Mouse (Mus musculus) lung, postnatal 0 days (tissue): ENCODE measurements around the gene Ncoa4. TPM values are rescaled to one million over a fixed set of nuclear protein-coding genes. Genes with fewer than 3 reads are reported as not detected.

Source experiments
- ATAC-seq: fragments of 200-750 bp; cut with Nextera tagmentation; 2 replicates; pipeline ENCODE4 v1.8.0; 2017; ENCODE audit warnings: moderate library complexity
- DNase-seq: peaks from one replicate; pipeline ENCODE4 v3.0.0-alpha.2; 2016; ENCODE audit warnings: low spot score
- H3K27ac ChIP-seq: fragments of 300-500 bp; sonication (generic); 2 replicates; pipeline ENCODE4 v1.5.1; 2014; ENCODE audit warnings: antibody characterized with exemption, mild to moderate bottlenecking, low read length, mixed read lengths
- H3K27me3 ChIP-seq: fragments of 300-500 bp; sonication (generic); replicated peaks from 2 replicates; pipeline ENCODE4 v1.6.1; 2014; ENCODE audit warnings: low read length, mixed read lengths; ENCODE audit not compliant: insufficient read depth
- H3K36me3 ChIP-seq: fragments of 300-500 bp; sonication (generic); 2 replicates; pipeline ENCODE4 v1.6.1; 2014; ENCODE audit warnings: low read length, mixed read lengths; ENCODE audit not compliant: insufficient read depth
- H3K4me1 ChIP-seq: fragments of 300-500 bp; sonication (generic); 2 replicates; pipeline ENCODE4 v1.6.1; 2014; ENCODE audit warnings: antibody characterized with exemption, low read depth, low read length, mixed read lengths; ENCODE audit not compliant: insufficient read depth
- H3K4me2 ChIP-seq: fragments of 300-500 bp; sonication (generic); replicated peaks from 2 replicates; pipeline ENCODE4 v1.6.1; 2014; ENCODE audit warnings: low read depth, mild to moderate bottlenecking, low read length, moderate library complexity, mixed read lengths
- H3K4me3 ChIP-seq: fragments of 300-500 bp; sonication (generic); 2 replicates; pipeline ENCODE4 v1.5.1; 2014; ENCODE audit warnings: low read depth, low read length
- H3K9ac ChIP-seq: fragments of 300-500 bp; sonication (generic); replicated peaks from 2 replicates; pipeline ENCODE4 v1.6.1; 2014; ENCODE audit warnings: low read depth, mild to moderate bottlenecking
- H3K9me3 ChIP-seq: fragments of 300-500 bp; sonication (generic); 2 replicates; pipeline ENCODE4 v1.6.1; 2016; ENCODE audit warnings: low read length, mixed read lengths
- CTCF ChIP-seq: IDR thresholded peaks from 2 replicates; pipeline ENCODE4 v1.5.1; 2016; ENCODE audit warnings: antibody characterized with exemption, mild to moderate bottlenecking
- EP300 ChIP-seq: IDR thresholded peaks from 2 replicates; pipeline ENCODE4 v1.6.1; 2016; ENCODE audit warnings: antibody characterized with exemption, mild to moderate bottlenecking, control low read depth
- WGBS: fragments of 180-500 bp; shearing (Covaris S2); extraction: QIAGEN DNeasy Blood & Tissue Kit; methylation state at CpG from one replicate; pipeline ENCODE4 v1.1.7; 2014; 5-methylcytosine and 5-hydroxymethylcytosine counted together
- polyA plus RNA-seq: library from polyadenylated mRNA; unstranded; fragments of >200 nt; fragmentation: Nextera tagmentation; extraction: Ambion mirVana; gene quantifications from 2 replicates; pipeline ENCODE4 v1.2.1, GENCODE M21; 2015

Gene Ncoa4
- polyA plus RNA-seq, 1 experiment from 2014 or later = 73.5 TPM

- Histone ChIP-seq H3K27me3 (peaks cover 3% of the 10 kb centered on the region; the same call in 1 of the 2 replicates), H3K9me3 (peaks cover 4% of the 10 kb centered on the region; the same call in 1 of the 2 replicates), H3K27ac (no peak overlapping the region), H3K36me3 (no peaks in the 10 kb centered on the region), H3K9ac (no peak overlapping the region), H3K4me3 (no peak overlapping the region), H3K4me2 (no peak overlapping the region), H3K4me1 (no peaks in the 10 kb centered on the region)
- ATAC-seq (no peak), DNase-seq (no peak)
- 60% methylated on average over 4 of the region's 4 CpGs for WGBS
- TF ChIP-seq CTCF = no peak
- TF ChIP-seq EP300 = no peak
Measured at GRCm38 (mm10) chr14:32145401-32145800, 14.3 kb upstream of the Ncoa4 start.

GRCm38 (mm10) chr14:32145809-32146511, 13.7 kb upstream of the Ncoa4 start:
- Histone ChIP-seq H3K4me3 (no peak overlapping the region), H3K9ac (no peak overlapping the region), H3K9me3 (peaks cover 4% of the 10 kb centered on the region; the same call in 1 of the 2 replicates), H3K27ac (no peak overlapping the region), H3K36me3 (no peaks in the 10 kb centered on the region), H3K4me1 (no peaks in the 10 kb centered on the region), H3K4me2 (no peak overlapping the region), H3K27me3 (peaks cover 3% of the 10 kb centered on the region; the same call in 1 of the 2 replicates)
- 62% methylated on average over 7 of the region's 7 CpGs for WGBS
- no peak for ATAC-seq
- TF ChIP-seq CTCF = no peak
- no peak for TF ChIP-seq EP300
- no peak for DNase-seq

- Histone ChIP-seq H3K9ac (no peak overlapping the region), H3K27ac (no peak overlapping the region), H3K4me1 (no peaks in the 10 kb centered on the region), H3K27me3 (peaks cover 3% of the 10 kb centered on the region; the same call in 1 of the 2 replicates), H3K36me3 (no peaks in the 10 kb centered on the region), H3K9me3 (peaks cover 4% of the 10 kb centered on the region; the same call in 1 of the 2 replicates), H3K4me2 (no peak overlapping the region), H3K4me3 (no peak overlapping the region)
- TF ChIP-seq EP300 (no peak), CTCF (no peak)
- ATAC-seq (no peak), DNase-seq (no peak)
- 51% methylated on average over 2 of the region's 2 CpGs for WGBS
Measured at GRCm38 (mm10) chr14:32146578-32146977, 13.1 kb upstream of the Ncoa4 start.

- ATAC-seq (no peak), DNase-seq (no peak)
- Histone ChIP-seq H3K36me3 (no peaks in the 10 kb centered on the region), H3K9ac (no peak overlapping the region), H3K4me2 (no peak overlapping the region), H3K4me1 (no peaks in the 10 kb centered on the region), H3K4me3 (no peak overlapping the region), H3K27me3 (peaks cover 3% of the 10 kb centered on the region; the same call in 1 of the 2 replicates), H3K9me3 (peaks cover 4% of the 10 kb centered on the region; the same call in 1 of the 2 replicates), H3K27ac (no peak overlapping the region)
- TF ChIP-seq EP300 = no peak
- peak; percentile 45; the same call in 1 of the 2 replicates for TF ChIP-seq CTCF
- WGBS = 89% methylated on average over 2 of the region's 2 CpGs
Measured at GRCm38 (mm10) chr14:32150872-32151271, 8.8 kb upstream of the Ncoa4 start.

GRCm38 (mm10) chr14:32152243-32152965, 7.3 kb upstream of the Ncoa4 start:
- Histone ChIP-seq H3K27ac (no peak overlapping the region), H3K9ac (no peak overlapping the region), H3K4me1 (no peaks in the 10 kb centered on the region), H3K27me3 (peaks cover 3% of the 10 kb centered on the region; the same call in 1 of the 2 replicates), H3K4me2 (no peak overlapping the region), H3K4me3 (no peak overlapping the region), H3K36me3 (no peaks in the 10 kb centered on the region), H3K9me3 (no peaks in the 10 kb centered on the region)
- ATAC-seq = no peak
- WGBS = 89% methylated on average over 18 of the region's 18 CpGs
- TF ChIP-seq EP300 (no peak), CTCF (no peak)
- no peak for DNase-seq

GRCm38 (mm10) chr14:32153156-32153555, 6.5 kb upstream of the Ncoa4 start:
- TF ChIP-seq EP300 (no peak), CTCF (no peak)
- Histone ChIP-seq H3K9ac (no peak overlapping the region), H3K4me2 (no peak overlapping the region), H3K27me3 (peaks cover 3% of the 10 kb centered on the region; the same call in 1 of the 2 replicates), H3K4me1 (no peaks in the 10 kb centered on the region), H3K4me3 (no peak overlapping the region), H3K27ac (no peak overlapping the region), H3K9me3 (no peaks in the 10 kb centered on the region), H3K36me3 (no peaks in the 10 kb centered on the region)
- no peak for ATAC-seq
- WGBS = 93% methylated on average over 2 of the region's 2 CpGs
- DNase-seq = no peak
